Mouse (Mus musculus) limb, embryonic 15.5 days (tissue): ENCODE measurements around the gene Ndufc1. TPM values are rescaled to one million over a fixed set of nuclear protein-coding genes. Genes with fewer than 3 reads are reported as not detected.
A peak's percentile ranks its signal among the peaks of the same experiment; 100 is the strongest.
"Not testable (repeated sequence)": the region's sequence is repeated elsewhere in the genome, so short reads cannot be mapped to it uniquely, and the experiment has no call there.

Source experiments
- ATAC-seq: fragments of 200-750 bp; cut with Nextera tagmentation; 2 replicates; pipeline ENCODE4 v1.8.0; 2017; ENCODE audit warnings: low read depth, moderate TSS enrichment; ENCODE audit not compliant: insufficient number of reproducible peaks, low FRiP score, low TSS enrichment
- H3K27ac ChIP-seq: fragments of 300-500 bp; sonication (generic); 2 replicates; pipeline ENCODE4 v1.5.1; 2015; ENCODE audit warnings: moderate library complexity, mild to moderate bottlenecking, inconsistent platforms
- H3K27me3 ChIP-seq: fragments of 300-500 bp; sonication (generic); 2 replicates; pipeline ENCODE4 v1.6.1; 2015; ENCODE audit warnings: inconsistent platforms
- H3K36me3 ChIP-seq: fragments of 300-500 bp; sonication (generic); 2 replicates; pipeline ENCODE4 v1.6.1; 2015; ENCODE audit warnings: inconsistent platforms
- H3K4me1 ChIP-seq: fragments of 300-500 bp; sonication (generic); 2 replicates; pipeline ENCODE4 v1.6.1; 2015; ENCODE audit warnings: inconsistent platforms
- H3K4me2 ChIP-seq: fragments of 300-500 bp; sonication (generic); 2 replicates; pipeline ENCODE4 v1.6.1; 2015; ENCODE audit warnings: mild to moderate bottlenecking, inconsistent platforms
- H3K4me3 ChIP-seq: fragments of 300-500 bp; sonication (generic); 2 replicates; pipeline ENCODE4 v1.5.1; 2015; ENCODE audit warnings: mild to moderate bottlenecking, inconsistent platforms
- H3K9ac ChIP-seq: fragments of 300-500 bp; sonication (generic); 2 replicates; pipeline ENCODE4 v1.6.1; 2015; ENCODE audit warnings: inconsistent platforms
- H3K9me3 ChIP-seq: fragments of 300-500 bp; sonication (generic); 2 replicates; pipeline ENCODE4 v1.6.1; 2016; ENCODE audit warnings: inconsistent platforms
- WGBS: fragments of 180-500 bp; shearing (Covaris S2); methylation state at CpG from one replicate; pipeline ENCODE4 v1.1.7; 2015; 5-methylcytosine and 5-hydroxymethylcytosine counted together
- polyA plus RNA-seq: library from polyadenylated mRNA; unstranded; fragments of >200 nt; fragmentation: Nextera tagmentation; extraction: Ambion mirVana; gene quantifications from 2 replicates; pipeline ENCODE4 v1.2.1, GENCODE M21; 2015

Ndufc1 gene
- polyA plus RNA-seq, result 577 and 625 TPM in 2 replicates

DNA sequence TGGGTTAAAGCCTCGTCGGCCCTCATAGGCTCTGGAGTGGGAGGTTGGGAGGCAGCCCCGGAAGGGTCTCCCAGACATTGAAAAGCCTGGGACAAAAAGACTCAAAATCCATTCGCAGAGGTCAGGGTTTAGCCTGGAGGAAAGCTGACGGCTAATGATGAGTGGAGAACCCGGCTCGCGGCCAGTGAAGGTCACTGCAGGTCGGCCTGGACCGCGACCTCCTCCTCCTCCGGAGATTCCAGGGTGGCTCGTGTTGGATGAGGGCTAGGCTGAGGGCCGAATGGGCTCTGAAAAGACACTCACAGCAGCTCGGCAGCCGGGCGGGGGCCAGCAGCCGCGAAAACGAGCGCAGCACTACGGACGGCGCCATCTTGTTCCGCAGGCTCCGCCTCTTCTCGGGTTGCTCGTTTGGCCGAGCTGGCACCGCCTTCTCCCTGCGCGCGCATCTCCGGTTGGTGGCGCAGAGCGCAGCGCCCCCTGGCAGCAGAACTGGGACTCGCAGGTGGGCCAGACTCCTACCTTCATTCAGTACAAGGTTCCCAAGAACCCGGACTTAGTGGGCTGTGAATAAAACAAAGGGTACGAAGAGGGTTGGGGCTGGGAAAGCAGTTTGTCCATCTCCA, at the start of gene Ndufc1:
TSS of gene Ndufc1 (minus strand) at position 428 of the 623 bp plus-strand sequence.
- Histone ChIP-seq H3K4me2 (peak within 1 kb of the TSS; percentile 62), H3K9me3 (no peaks in the 10 kb centered on the region), H3K27ac (peak within 1 kb of the TSS; percentile 95), H3K9ac (peak within 1 kb of the TSS; percentile 69), H3K4me3 (peak within 1 kb of the TSS; percentile 76), H3K4me1 (peaks cover 6% of the 10 kb centered on the region), H3K27me3 (no peaks in the 10 kb centered on the region), H3K36me3 (peaks cover 22% of the 10 kb centered on the region)
- ATAC-seq, result peak; percentile 85
- WGBS, result 1% methylated on average over 35 of the region's 40 CpGs

DNA sequence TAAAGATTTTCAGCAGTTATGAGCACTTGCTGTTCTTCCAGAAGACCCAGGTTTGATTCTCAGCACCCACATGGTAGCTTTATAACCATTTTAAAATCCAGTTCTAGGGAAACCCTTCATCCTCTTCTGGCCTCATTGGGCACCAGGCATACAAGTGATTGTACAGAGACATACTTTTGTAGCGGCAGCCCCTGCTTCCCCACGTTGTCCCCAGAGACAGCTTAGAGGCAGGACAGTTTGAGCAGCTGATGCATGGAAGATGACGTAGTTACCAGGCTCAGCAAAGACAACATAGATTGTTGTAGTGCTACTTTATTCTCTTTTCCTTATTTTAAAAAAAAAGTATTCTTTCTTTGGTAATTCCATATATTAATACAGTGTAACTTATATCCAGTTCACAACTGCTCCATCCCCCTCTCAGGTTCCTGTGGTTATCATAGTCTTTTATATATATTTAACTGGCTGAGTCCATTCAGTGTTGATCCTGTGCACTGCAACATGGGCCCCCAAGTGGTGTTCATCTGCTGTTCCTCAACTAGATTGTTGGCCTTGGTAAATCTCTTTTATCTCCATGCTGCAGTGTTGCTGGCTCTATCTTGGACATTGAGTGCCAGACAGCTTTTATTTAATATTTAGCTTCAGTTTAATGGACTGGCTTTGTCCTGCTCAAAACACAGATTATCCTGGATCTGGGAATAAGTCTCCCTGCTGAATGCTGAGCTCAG, 26.2 kb upstream of the Ndufc1 start:
- H3K4me2 ChIP-seq, result no peak overlapping the region
- no peaks in the 10 kb centered on the region for H3K4me1 ChIP-seq
- no peaks in the 10 kb centered on the region for H3K27me3 ChIP-seq
- peaks cover 5% of the 10 kb centered on the region; the same call in 1 of the 2 replicates for H3K36me3 ChIP-seq
- no peak for ATAC-seq
- no peak overlapping the region for H3K27ac ChIP-seq
- H3K9ac ChIP-seq, result no peak overlapping the region
- H3K4me3 ChIP-seq, result no peak overlapping the region
- WGBS, result 85% methylated on average over 3 of the region's 3 CpGs
- no peaks in the 10 kb centered on the region for H3K9me3 ChIP-seq

- WGBS, result 84% methylated on average over 5 of the region's 5 CpGs
- H3K4me2 ChIP-seq, H3K4me1 ChIP-seq, H3K9me3 ChIP-seq, H3K9ac ChIP-seq, H3K4me3 ChIP-seq, ATAC-seq, H3K27ac ChIP-seq, H3K36me3 ChIP-seq, H3K27me3 ChIP-seq: not testable (repeated sequence)
Observed at GRCm38 (mm10) chr3:51434364-51434763, 25.6 kb upstream of the Ndufc1 start.

DNA sequence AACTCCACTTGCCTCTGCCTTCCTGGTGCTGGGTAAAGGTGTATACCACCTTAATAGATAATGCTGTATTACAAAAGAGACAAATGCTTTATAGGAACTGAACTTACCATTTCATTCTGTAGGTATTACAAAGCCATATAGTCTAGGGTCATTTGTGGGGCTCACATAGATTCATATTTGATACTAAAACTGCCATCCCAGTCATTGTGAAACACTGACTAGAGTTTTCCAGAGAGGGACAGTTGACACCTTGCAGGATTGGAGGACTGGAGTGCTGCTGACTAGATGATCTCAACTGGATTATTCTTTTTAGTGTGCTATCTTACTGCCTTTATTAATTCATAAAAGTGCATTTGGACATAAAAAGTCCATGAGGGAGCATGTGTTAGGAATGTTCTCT, 16.6 kb upstream of the Ndufc1 start:
- Histone ChIP-seq H3K27ac (no peak overlapping the region), H3K4me1 (no peaks in the 10 kb centered on the region), H3K4me3 (no peak overlapping the region), H3K9ac (no peak overlapping the region), H3K27me3 (no peaks in the 10 kb centered on the region), H3K9me3 (no peaks in the 10 kb centered on the region), H3K4me2 (no peak overlapping the region), H3K36me3 (no peaks in the 10 kb centered on the region; the same call in 1 of the 2 replicates)
- no peak for ATAC-seq

DNA sequence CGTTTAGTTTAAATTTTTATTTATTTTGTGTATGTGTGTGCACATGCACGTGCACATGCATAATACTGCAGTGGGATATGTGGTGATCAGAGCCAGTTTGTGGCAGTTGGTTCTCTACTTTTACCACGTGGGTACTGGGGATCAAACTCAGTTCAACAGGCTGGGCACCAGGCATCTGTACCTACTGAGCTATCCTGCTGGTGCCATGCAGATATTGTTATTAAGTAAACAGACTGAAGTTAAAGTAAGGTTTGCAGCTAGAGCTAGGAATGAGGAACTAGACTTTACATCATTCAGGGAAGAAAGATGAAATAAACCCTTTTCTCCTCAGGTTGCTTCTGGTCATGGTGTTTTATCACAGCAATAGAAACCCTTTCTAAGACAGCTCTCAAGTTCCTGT, 13.1 kb upstream of the Ndufc1 start:
- Histone ChIP-seq H3K9ac (no peak overlapping the region), H3K4me2 (no peak overlapping the region), H3K4me3 (no peak overlapping the region), H3K4me1 (peaks cover 8% of the 10 kb centered on the region), H3K36me3 (no peaks in the 10 kb centered on the region; the same call in 1 of the 2 replicates), H3K27ac (no peak overlapping the region), H3K27me3 (no peaks in the 10 kb centered on the region), H3K9me3 (no peaks in the 10 kb centered on the region)
- 75% methylated on average over 3 of the region's 3 CpGs for WGBS
- ATAC-seq, result no peak

- Histone ChIP-seq H3K4me3 (no peak overlapping the region; the same call in 1 of the 2 replicates), H3K9ac (no peak overlapping the region), H3K4me1 (peaks cover 16% of the 10 kb centered on the region), H3K27me3 (no peaks in the 10 kb centered on the region), H3K4me2 (0 out of 2 replicates have a peak overlapping the region, but pooled peaks have one; percentile 17), H3K36me3 (no peaks in the 10 kb centered on the region; the same call in 1 of the 2 replicates), H3K9me3 (no peaks in the 10 kb centered on the region), H3K27ac (no peak overlapping the region)
- ATAC-seq, result no peak
- 71% methylated on average over 2 of the region's 2 CpGs for WGBS
Observed at GRCm38 (mm10) chr3:51417966-51418365, 9.2 kb upstream of the Ndufc1 start.

DNA sequence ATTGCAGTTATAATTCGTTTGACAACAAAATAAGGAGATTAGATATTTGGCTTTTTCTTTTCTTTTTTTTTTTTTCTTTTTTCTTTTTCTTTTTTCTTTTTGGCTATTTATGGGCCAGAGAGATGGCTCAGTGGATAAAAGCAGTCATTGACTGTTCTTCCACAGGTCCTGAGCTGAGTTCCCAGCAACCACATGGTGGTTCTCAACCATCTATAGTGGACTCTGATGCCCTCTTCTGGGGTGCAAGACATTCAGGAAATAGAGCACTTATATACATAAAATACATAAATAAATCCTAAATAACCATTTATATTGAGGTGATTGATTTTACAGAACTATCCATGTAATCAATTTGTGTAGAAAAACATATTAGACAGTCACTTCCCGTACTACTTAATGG, 8.7 kb upstream of the Ndufc1 start:
- Histone ChIP-seq H3K9ac (no peak overlapping the region), H3K4me2 (peak overlapping the region; percentile 52), H3K27ac (no peak overlapping the region), H3K27me3 (no peaks in the 10 kb centered on the region), H3K9me3 (no peaks in the 10 kb centered on the region), H3K4me1 (peaks cover 16% of the 10 kb centered on the region), H3K36me3 (no peaks in the 10 kb centered on the region; the same call in 1 of the 2 replicates), H3K4me3 (peak overlapping the region; percentile 99)
- 55% methylated on average over 2 of the region's 2 CpGs for WGBS
- no peak for ATAC-seq

DNA sequence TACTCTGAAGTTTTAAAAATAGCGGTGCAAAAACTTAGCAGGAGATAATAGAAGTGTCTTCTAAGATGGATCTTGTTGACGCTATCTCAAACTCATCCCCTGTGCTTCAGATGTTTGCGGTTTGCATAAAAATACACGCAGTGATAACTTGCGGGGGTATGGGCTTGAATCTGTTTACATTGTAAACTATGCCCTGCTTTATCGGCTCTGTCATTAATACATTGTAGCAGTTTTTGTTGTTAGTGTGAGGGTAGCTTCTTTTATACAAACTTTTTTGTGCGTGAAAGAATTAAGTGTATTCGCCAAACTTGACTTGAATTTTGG, 8.3 kb upstream of the Ndufc1 start:
- Histone ChIP-seq H3K36me3 (no peaks in the 10 kb centered on the region; the same call in 1 of the 2 replicates), H3K4me1 (peaks cover 16% of the 10 kb centered on the region), H3K27me3 (no peaks in the 10 kb centered on the region), H3K9ac (peak overlapping the region; percentile 93), H3K4me2 (peak overlapping the region; percentile 52), H3K27ac (peak overlapping the region; percentile 95), H3K4me3 (peak overlapping the region; percentile 99), H3K9me3 (no peaks in the 10 kb centered on the region)
- WGBS, result 9% methylated on average over 8 of the region's 8 CpGs
- no peak for ATAC-seq

DNA sequence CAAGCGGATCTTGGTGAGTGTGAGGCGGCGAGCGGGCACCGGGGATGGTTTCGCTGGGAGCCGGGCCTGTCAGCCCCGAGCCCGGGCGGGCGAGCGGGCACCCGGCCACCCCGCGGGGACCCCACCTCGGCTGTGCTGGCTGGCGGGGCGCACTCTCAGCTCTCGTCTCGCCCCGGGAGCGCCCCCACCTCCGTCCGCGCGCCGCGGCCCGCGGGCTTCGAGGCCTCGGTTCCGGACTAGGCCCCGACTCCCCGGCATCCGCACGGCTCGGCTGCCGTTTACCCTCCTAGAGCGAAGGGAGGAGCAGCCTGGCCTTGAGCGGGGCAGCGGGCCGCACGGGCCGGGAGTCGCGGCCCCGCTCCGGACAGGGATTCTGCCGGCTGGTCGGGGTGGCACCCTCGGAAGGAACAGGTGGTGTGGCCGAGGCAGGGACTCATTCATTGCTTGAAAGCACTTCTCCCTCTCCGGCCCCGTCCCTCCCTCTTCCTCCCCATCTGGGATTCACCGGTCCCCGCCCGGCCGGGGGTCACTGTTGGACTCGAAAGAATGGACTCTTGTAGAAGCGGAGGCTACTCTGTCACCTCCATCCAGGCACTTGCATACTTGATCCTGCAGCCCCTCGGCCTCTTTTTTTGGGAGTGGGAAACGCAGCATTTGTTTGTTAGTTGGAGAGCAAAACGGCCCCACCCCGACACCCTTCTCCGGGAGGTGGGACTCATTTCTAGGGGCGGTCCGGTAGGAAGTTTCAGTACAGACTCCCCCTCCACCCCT, 7.8 kb upstream of the Ndufc1 start:
- peak; percentile 49 for ATAC-seq
- under 1% methylated on average over 57 of the region's 68 CpGs for WGBS

GRCm38 (mm10) chr3:51416073-51416363, 7.2 kb upstream of the Ndufc1 start:
- H3K27ac ChIP-seq, result peak overlapping the region; percentile 95
- no peak for ATAC-seq
- peaks cover 16% of the 10 kb centered on the region for H3K4me1 ChIP-seq
- no peaks in the 10 kb centered on the region for H3K27me3 ChIP-seq
- peak overlapping the region; percentile 93 for H3K9ac ChIP-seq
- H3K9me3 ChIP-seq, result no peaks in the 10 kb centered on the region
- H3K4me2 ChIP-seq, result peak overlapping the region; percentile 52
- H3K36me3 ChIP-seq, result no peaks in the 10 kb centered on the region
- H3K4me3 ChIP-seq, result peak overlapping the region; percentile 99
- WGBS, result under 1% methylated on average over 27 of the region's 30 CpGs

More for the DNA sequence above, 7.8 kb upstream of the Ndufc1 start:
- Histone ChIP-seq H3K4me2 (peak overlapping the region; percentile 52), H3K4me3 (peak overlapping the region; percentile 99), H3K4me1 (peaks cover 16% of the 10 kb centered on the region), H3K9ac (peak overlapping the region; percentile 93), H3K9me3 (no peaks in the 10 kb centered on the region), H3K36me3 (no peaks in the 10 kb centered on the region), H3K27ac (peak overlapping the region; percentile 95), H3K27me3 (no peaks in the 10 kb centered on the region)

GRCm38 (mm10) chr3:51415098-51416072, 6.6 kb upstream of the Ndufc1 start, which contains the start of gene Naa15:
TSS of gene Naa15 (plus strand) at chr3:51415148.
- Histone ChIP-seq H3K4me3 (peak within 1 kb of the TSS; percentile 99), H3K9ac (peak within 1 kb of the TSS; percentile 93), H3K4me1 (peaks cover 16% of the 10 kb centered on the region), H3K4me2 (peak within 1 kb of the TSS; percentile 60), H3K9me3 (no peaks in the 10 kb centered on the region), H3K36me3 (no peaks in the 10 kb centered on the region), H3K27me3 (no peaks in the 10 kb centered on the region), H3K27ac (peak within 1 kb of the TSS; percentile 95)
- WGBS, result 4% methylated on average over 43 of the region's 43 CpGs
- ATAC-seq, result peak; percentile 87
